Mouse (Mus musculus) forebrain, embryonic 15.5 days (tissue): ENCODE results near the gene Srrm3. TPM values are rescaled to one million over a fixed set of nuclear protein-coding genes. Genes with fewer than 3 reads are reported as not detected.

Experiments
- ATAC-seq: fragments of 200-750 bp; cut with Nextera tagmentation; replicated peaks from 2 replicates; pipeline ENCODE4 v1.8.0; 2017; ENCODE audit warnings: mild to moderate bottlenecking, moderate TSS enrichment, moderate library complexity
- H3K27ac ChIP-seq: fragments of 300-500 bp; sonication (generic); replicated peaks from 2 replicates; pipeline ENCODE4 v1.5.1; 2015; ENCODE audit warnings: mild to moderate bottlenecking, inconsistent platforms
- H3K27me3 ChIP-seq: fragments of 300-500 bp; sonication (generic); 2 replicates; pipeline ENCODE4 v1.6.1; 2015; ENCODE audit warnings: inconsistent platforms
- H3K36me3 ChIP-seq: fragments of 300-500 bp; sonication (generic); 2 replicates; pipeline ENCODE4 v1.6.1; 2015; ENCODE audit warnings: mild to moderate bottlenecking, inconsistent platforms
- H3K4me1 ChIP-seq: fragments of 300-500 bp; sonication (generic); 2 replicates; pipeline ENCODE4 v1.6.1; 2015; ENCODE audit warnings: inconsistent platforms
- H3K4me2 ChIP-seq: fragments of 300-500 bp; sonication (generic); replicated peaks from 2 replicates; pipeline ENCODE4 v1.6.1; 2015; ENCODE audit warnings: mild to moderate bottlenecking, inconsistent platforms
- H3K4me3 ChIP-seq: fragments of 300-500 bp; sonication (generic); 2 replicates; pipeline ENCODE4 v1.5.1; 2015; ENCODE audit warnings: mild to moderate bottlenecking, inconsistent platforms
- H3K9ac ChIP-seq: fragments of 300-500 bp; sonication (generic); replicated peaks from 2 replicates; pipeline ENCODE4 v1.6.1; 2015; ENCODE audit warnings: mild to moderate bottlenecking, inconsistent platforms
- H3K9me3 ChIP-seq: fragments of 300-500 bp; sonication (generic); 2 replicates; pipeline ENCODE4 v1.6.1; 2016; ENCODE audit warnings: inconsistent platforms
- WGBS: fragments of 180-500 bp; shearing (Covaris S2); methylation state at CpG from one replicate; pipeline ENCODE4 v1.1.7; 2015; ENCODE audit warnings: mixed read lengths; 5-methylcytosine and 5-hydroxymethylcytosine counted together
- polyA plus RNA-seq: library from polyadenylated mRNA; unstranded; fragments of >200 nt; fragmentation: Nextera tagmentation; extraction: Ambion mirVana; gene quantifications from 2 replicates; pipeline ENCODE4 v1.2.1, GENCODE M21; 2015

Gene Srrm3
- 56.0 and 61.2 TPM in 2 replicates for polyA plus RNA-seq

DNA sequence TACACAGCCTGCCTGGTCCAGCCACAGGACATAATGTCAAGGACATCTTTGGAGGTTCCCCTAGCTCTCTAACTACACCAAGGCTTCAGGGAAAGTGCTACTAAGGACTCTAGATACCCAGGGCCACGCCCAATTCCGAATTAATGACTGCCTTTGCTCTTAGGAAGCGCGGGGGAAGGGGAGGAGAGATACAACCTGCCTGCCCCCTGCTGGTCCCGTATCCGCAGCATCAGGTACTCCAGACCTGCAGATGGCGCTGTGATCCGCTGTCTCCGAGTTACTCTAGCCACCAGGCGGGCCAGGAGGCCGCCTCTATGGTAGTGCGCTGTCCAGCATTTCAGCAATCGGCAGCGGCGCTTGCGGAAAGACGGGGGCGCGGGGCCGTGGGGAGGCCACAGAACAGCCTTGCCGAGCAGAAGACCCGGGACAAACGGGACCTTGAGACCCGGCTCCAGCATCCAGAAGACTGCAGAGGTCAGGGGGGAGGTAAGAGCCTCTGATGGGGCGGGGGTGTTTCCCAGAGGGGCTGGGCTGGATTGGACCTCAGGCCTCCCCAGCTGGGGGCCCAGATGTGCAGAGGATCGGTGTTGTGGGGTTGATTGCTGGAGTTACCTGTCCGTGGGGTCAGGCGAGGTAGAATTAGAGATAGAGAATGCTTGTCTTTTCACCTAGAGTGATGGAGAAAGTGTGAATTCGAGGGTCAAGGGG lies at the start of gene Srrm3:
Srrm3 (plus strand) TSS at position 336 of the 708 bp plus-strand sequence.
- Histone ChIP-seq H3K9ac (peak within 1 kb of the TSS; percentile 84), H3K4me3 (peak within 1 kb of the TSS; percentile 55), H3K27me3 (no peaks in the 10 kb centered on the region), H3K4me1 (peaks cover 14% of the 10 kb centered on the region), H3K27ac (no peak within 1 kb of the TSS; the same call in 1 of the 2 replicates), H3K4me2 (peak within 1 kb of the TSS; percentile 52), H3K36me3 (no peaks in the 10 kb centered on the region), H3K9me3 (no peaks in the 10 kb centered on the region)
- peak; percentile 80 for ATAC-seq
- WGBS, result 3% methylated on average over 29 of the region's 29 CpGs

DNA sequence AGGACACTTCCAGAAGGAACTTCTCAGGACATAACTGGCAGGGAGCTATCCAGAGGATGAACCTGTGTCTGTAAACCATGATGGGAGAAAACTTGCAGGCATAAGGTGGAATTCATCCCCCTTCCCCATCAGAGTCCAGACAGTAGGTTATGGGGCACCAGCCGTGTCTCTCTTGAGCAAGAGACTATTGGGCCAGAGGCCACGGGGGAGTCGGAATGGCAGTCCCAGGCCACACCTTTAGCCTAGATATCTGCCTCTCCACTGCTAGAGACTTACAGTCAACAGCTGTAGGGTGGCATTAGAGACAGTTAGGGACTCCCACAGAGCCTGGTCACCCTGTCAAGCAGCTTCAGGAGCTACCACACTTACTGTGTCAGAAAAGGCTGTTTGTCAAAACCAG lies 44.8 kb upstream of the Srrm3 start:
- 85% methylated on average over 3 of the region's 3 CpGs for WGBS
- no peak overlapping the region for H3K27ac ChIP-seq
- no peak overlapping the region for H3K4me2 ChIP-seq
- no peaks in the 10 kb centered on the region for H3K27me3 ChIP-seq
- H3K9ac ChIP-seq, result no peak overlapping the region
- no peaks in the 10 kb centered on the region for H3K9me3 ChIP-seq
- H3K36me3 ChIP-seq, result no peaks in the 10 kb centered on the region
- H3K4me3 ChIP-seq, result no peak overlapping the region
- no peak for ATAC-seq
- H3K4me1 ChIP-seq, result no peaks in the 10 kb centered on the region

DNA sequence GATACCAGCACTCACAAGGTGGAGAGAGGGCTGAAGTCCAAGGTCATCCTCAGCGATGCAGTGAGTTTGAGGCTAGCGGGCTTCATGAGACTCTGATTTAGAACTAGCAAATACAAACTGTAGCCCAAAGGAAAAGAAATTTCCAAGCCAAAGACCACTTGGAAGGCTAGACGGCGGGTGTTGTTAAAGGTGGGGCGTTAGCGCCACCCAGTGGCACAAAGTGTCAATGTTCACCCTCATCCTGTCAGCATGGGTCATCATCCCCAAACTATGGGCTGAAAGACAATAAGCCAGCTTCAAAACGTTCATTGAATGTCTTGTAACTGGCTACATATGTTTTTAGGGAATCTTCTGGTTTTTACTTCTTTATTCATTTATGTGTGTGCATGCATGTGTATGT lies 43.2 kb upstream of the Srrm3 start:
- WGBS, result 5% methylated on average over 7 of the region's 7 CpGs
- Histone ChIP-seq H3K27me3 (no peaks in the 10 kb centered on the region), H3K27ac (no peak overlapping the region), H3K36me3 (no peaks in the 10 kb centered on the region), H3K9ac (no peak overlapping the region), H3K9me3 (no peaks in the 10 kb centered on the region), H3K4me2 (no peak overlapping the region), H3K4me1 (no peaks in the 10 kb centered on the region), H3K4me3 (no peak overlapping the region)
- no peak for ATAC-seq

GRCm38 (mm10) chr5:135764971-135765370 lies 41.7 kb upstream of the Srrm3 start:
- H3K27me3 ChIP-seq, result no peaks in the 10 kb centered on the region
- no peak overlapping the region for H3K27ac ChIP-seq
- no peaks in the 10 kb centered on the region for H3K4me1 ChIP-seq
- H3K9me3 ChIP-seq, result no peaks in the 10 kb centered on the region
- WGBS, result 65% methylated on average over 3 of the region's 3 CpGs
- H3K4me2 ChIP-seq, result no peak overlapping the region
- H3K36me3 ChIP-seq, result no peaks in the 10 kb centered on the region
- no peak overlapping the region for H3K4me3 ChIP-seq
- ATAC-seq, result no peak
- H3K9ac ChIP-seq, result no peak overlapping the region

GRCm38 (mm10) chr5:135772519-135772918 lies 34.2 kb upstream of the Srrm3 start:
- WGBS, result 74% methylated on average over 3 of the region's 3 CpGs
- Histone ChIP-seq H3K4me1 (peaks cover 3% of the 10 kb centered on the region), H3K36me3 (no peaks in the 10 kb centered on the region), H3K4me3 (no peak overlapping the region), H3K4me2 (no peak overlapping the region), H3K27ac (no peak overlapping the region), H3K9ac (no peak overlapping the region), H3K27me3 (no peaks in the 10 kb centered on the region), H3K9me3 (no peaks in the 10 kb centered on the region)
- ATAC-seq, result no peak

- WGBS, result 80% methylated on average over 4 of the region's 4 CpGs
- no peak for ATAC-seq
These were observed 30.1 kb upstream of the Srrm3 start for GRCm38 (mm10) chr5:135776546-135776945.

DNA sequence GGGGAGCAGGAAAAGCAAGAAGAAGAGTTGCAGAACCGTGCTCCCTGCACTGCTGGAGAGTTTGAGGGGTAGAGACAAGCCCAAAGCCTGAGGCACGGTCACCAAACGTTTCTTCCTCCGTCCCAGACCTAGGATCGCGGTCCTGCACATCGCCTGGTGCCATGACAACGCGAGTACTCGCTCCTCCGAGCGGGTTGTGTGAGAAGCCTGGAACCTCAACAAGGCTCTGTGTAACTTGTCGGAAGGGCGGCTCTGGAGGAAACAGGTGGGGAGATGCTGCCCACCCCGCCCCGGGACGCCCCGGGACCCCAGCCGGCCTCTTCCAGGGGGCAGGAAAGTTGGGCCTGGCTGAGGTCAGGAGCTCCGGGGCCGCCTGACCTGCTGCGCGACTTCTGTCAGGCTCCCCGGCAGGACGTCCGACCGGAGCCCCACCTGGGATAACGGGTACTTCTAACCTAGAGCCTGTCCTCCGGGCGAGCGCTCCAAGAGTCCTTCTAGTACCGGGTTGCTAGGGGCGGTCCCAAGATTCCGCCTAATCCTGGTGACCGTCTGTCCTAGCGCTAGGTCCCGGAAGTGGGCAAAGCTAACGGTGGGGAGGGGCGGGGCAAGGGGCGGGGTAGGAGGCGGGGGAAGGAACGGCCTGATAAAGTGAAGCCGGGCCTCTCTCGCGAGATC lies 28.8 kb upstream of the Srrm3 start, which contains the start of gene Styxl1:
Styxl1 (minus strand) TSS at position 590 of the 675 bp plus-strand sequence.
- WGBS, result under 1% methylated on average over 43 of the region's 45 CpGs
- peak within 1 kb of the TSS; percentile 79 for H3K4me3 ChIP-seq
- ATAC-seq, result peak; percentile 93
- peak within 1 kb of the TSS; percentile 90 for H3K27ac ChIP-seq
- H3K4me1 ChIP-seq, result peaks cover 27% of the 10 kb centered on the region
- peaks cover 5% of the 10 kb centered on the region; the same call in 1 of the 2 replicates for H3K36me3 ChIP-seq
- H3K4me2 ChIP-seq, result peak within 1 kb of the TSS; percentile 78
- no peaks in the 10 kb centered on the region for H3K9me3 ChIP-seq
- peak within 1 kb of the TSS; percentile 92 for H3K9ac ChIP-seq
- H3K27me3 ChIP-seq, result no peaks in the 10 kb centered on the region

More at GRCm38 (mm10) chr5:135776546-135776945, 30.1 kb upstream of the Srrm3 start:
- Histone ChIP-seq H3K27me3 (no peaks in the 10 kb centered on the region), H3K9ac (no peak overlapping the region), H3K9me3 (no peaks in the 10 kb centered on the region), H3K4me1 (peaks cover 27% of the 10 kb centered on the region), H3K36me3 (no peaks in the 10 kb centered on the region), H3K4me2 (no peak overlapping the region), H3K4me3 (no peak overlapping the region), H3K27ac (no peak overlapping the region)

- Histone ChIP-seq H3K36me3 (peaks cover 13% of the 10 kb centered on the region), H3K4me1 (peaks cover 27% of the 10 kb centered on the region), H3K4me3 (peak within 1 kb of the TSS; percentile 79), H3K9me3 (no peaks in the 10 kb centered on the region), H3K4me2 (peak within 1 kb of the TSS; percentile 78), H3K9ac (peak within 1 kb of the TSS; percentile 92), H3K27me3 (no peaks in the 10 kb centered on the region), H3K27ac (peak within 1 kb of the TSS; percentile 90)
- WGBS, result 2% methylated on average over 70 of the region's 70 CpGs
- ATAC-seq, result peak; percentile 98
These were observed 27.9 kb upstream of the Srrm3 start, which contains the start of gene Mdh2 for GRCm38 (mm10) chr5:135778471-135779445. Gene Mdh2 (plus strand): TSS chr5:135778480.

- H3K4me2 ChIP-seq, result no peak overlapping the region
- WGBS, result 85% methylated on average over 8 of the region's 8 CpGs
- ATAC-seq, result no peak
- H3K4me1 ChIP-seq, result peaks cover 27% of the 10 kb centered on the region
- no peak overlapping the region for H3K9ac ChIP-seq
- H3K27me3 ChIP-seq, result no peaks in the 10 kb centered on the region
- no peak overlapping the region for H3K27ac ChIP-seq
- no peaks in the 10 kb centered on the region for H3K9me3 ChIP-seq
- H3K36me3 ChIP-seq, result peaks cover 29% of the 10 kb centered on the region
- H3K4me3 ChIP-seq, result no peak overlapping the region
These were observed 26.4 kb upstream of the Srrm3 start for GRCm38 (mm10) chr5:135780331-135780730.

- Histone ChIP-seq H3K36me3 (peaks cover 54% of the 10 kb centered on the region), H3K4me3 (no peak overlapping the region), H3K27ac (no peak overlapping the region), H3K9ac (no peak overlapping the region), H3K27me3 (no peaks in the 10 kb centered on the region), H3K9me3 (no peaks in the 10 kb centered on the region), H3K4me1 (peaks cover 20% of the 10 kb centered on the region), H3K4me2 (no peak overlapping the region)
- ATAC-seq, result no peak
- 97% methylated on average over 4 of the region's 4 CpGs for WGBS
These were observed 23.8 kb upstream of the Srrm3 start for GRCm38 (mm10) chr5:135782901-135783300.

DNA sequence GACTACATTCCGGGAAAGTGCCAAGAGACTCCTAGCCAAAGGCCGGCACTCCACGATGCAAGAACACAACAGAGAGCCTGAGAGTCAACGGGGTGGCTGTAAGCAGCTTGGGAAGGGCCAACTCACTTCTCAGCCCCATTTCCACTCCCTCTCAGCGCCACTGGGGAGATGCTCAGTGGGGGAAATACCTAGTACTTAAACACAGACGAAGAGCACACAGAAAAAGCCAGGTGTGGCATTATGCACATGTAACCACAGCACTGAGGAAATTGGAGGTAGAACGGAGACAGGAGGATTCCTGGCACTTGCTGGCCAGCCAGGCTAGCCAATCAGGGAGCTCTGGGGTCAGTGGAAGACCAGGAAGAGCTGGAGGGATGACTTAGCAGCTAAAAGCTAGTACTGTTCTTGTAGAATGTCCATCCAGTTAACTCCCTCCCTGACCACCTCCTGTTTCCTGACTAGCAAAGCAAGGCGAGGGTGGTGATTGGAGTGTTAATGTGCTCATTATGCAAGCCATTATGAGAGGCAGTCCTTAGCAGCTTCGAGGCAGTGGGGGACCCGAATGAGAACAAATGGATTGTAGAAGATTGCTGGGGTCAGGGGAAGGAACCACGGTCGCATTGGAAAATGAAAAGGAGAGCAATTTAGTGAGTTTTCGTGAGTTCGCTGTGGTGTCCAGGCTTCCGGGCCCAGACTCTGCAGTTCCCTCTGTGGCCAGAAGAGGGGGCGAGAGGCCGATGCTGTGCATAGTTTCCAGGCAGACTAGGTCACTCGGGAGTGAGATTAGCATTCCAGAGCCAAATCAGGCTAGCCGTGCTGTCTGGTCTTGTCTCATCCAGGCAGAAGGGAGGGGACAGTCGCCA lies 12.5 kb upstream of the Srrm3 start:
- Histone ChIP-seq H3K4me3 (peak overlapping the region; percentile 17; the same call in 1 of the 2 replicates), H3K27ac (peak overlapping the region; percentile 17; the same call in 1 of the 2 replicates), H3K36me3 (peaks cover 30% of the 10 kb centered on the region), H3K9me3 (no peaks in the 10 kb centered on the region), H3K9ac (0 out of 2 replicates have a peak overlapping the region, but pooled peaks have one; percentile 24), H3K4me2 (peak overlapping the region; percentile 30), H3K4me1 (peaks cover 6% of the 10 kb centered on the region), H3K27me3 (no peaks in the 10 kb centered on the region)
- peak; percentile 82 for ATAC-seq
- WGBS, result 9% methylated on average over 20 of the region's 20 CpGs
